Comparison of ENCODE assay signal across 16 mouse cellular contexts in genomic region chr19:3449248-3449647, GRCm38 (mm10). TPM values are rescaled to one million over a fixed set of nuclear protein-coding genes. Genes with fewer than 3 reads are reported as not detected.
DNase-seq lines count a peak whose midpoint lies in the region; ATAC-seq and TF ChIP-seq lines count a peak whose summit lies in the region.
"Had no signal": no experiment of that assay in that cellular context is flagged by ENCODE, and none has a peak within 500 bp of the region (broad histone marks: within the 10 kb centered on the region; RNA-seq: fewer than 3 reads in every experiment).

No protein-coding gene starts in this region.

- no peak overlapping the region for H3K4me3 ChIP-seq in embryonic facial prominence, embryonic 12.5 days
- H3K4me3 ChIP-seq in embryonic facial prominence, embryonic 10.5 days = no peak overlapping the region
- no peak overlapping the region for H3K4me3 ChIP-seq in lung, adult 2 months (replicated peaks; ENCODE audit: extremely low read depth, low read depth, low read length)
- H3K4me3 ChIP-seq in stomach, embryonic 16.5 days (replicated peaks; ENCODE audit: low read length) = no peak overlapping the region
- no peak overlapping the region for H3K4me3 ChIP-seq in forebrain, embryonic 15.5 days
- H3K4me3 ChIP-seq: heart, adult 2 months; midbrain, embryonic 10.5 days had no signal

- no peaks in the 10 kb centered on the region for H3K9me3 ChIP-seq in embryonic facial prominence, embryonic 12.5 days
- H3K9me3 ChIP-seq in embryonic facial prominence, embryonic 10.5 days = peaks cover 5% of the 10 kb centered on the region
- H3K9me3 ChIP-seq in stomach, embryonic 16.5 days (replicated peaks; ENCODE audit: control insufficient read depth, low read length) = no peaks in the 10 kb centered on the region
- H3K9me3 ChIP-seq in forebrain, embryonic 15.5 days = no peaks in the 10 kb centered on the region
- H3K9me3 ChIP-seq: midbrain, embryonic 10.5 days had no signal

- no peak for ATAC-seq in embryonic facial prominence, embryonic 12.5 days (ENCODE audit: insufficient number of reproducible peaks, insufficient read depth, low FRiP score, low TSS enrichment)
- peak; percentile 33; the same call in 1 of the 2 replicates for ATAC-seq in stomach, embryonic 16.5 days (ENCODE audit: insufficient read depth, low FRiP score)
- ATAC-seq in forebrain, embryonic 15.5 days (replicated peaks) = no peak
- no peak for ATAC-seq in monocyte, adult 5-6 weeks (replicated peaks; ENCODE audit: insufficient number of reproducible peaks, low FRiP score, low TSS enrichment, poor library complexity, severe bottlenecking)

- H3K9ac ChIP-seq in embryonic facial prominence, embryonic 12.5 days = 0 out of 2 replicates have a peak overlapping the region, but pooled peaks have one; percentile 2
- no peak overlapping the region for H3K9ac ChIP-seq in stomach, embryonic 16.5 days (ENCODE audit: low read length)
- no peak overlapping the region for H3K9ac ChIP-seq in forebrain, embryonic 15.5 days (replicated peaks)
- H3K9ac ChIP-seq: liver, embryonic 14.5 days had no signal

- TF ChIP-seq POLR2A in lung, adult 2 months (IDR thresholded peaks at IDR 0.05; ENCODE audit: borderline replicate concordance, extremely low read depth, low read depth, low read length) = no peak

- no peak for DNase-seq in embryonic facial prominence, embryonic 10.5 days (ENCODE audit: low spot score)
- DNase-seq in kidney, postnatal 14 days = peak; percentile 26
- DNase-seq in kidney, adult 8-10 months = no peak
- peak; percentile 11 for DNase-seq in lung, adult 2 months
- DNase-seq: adrenal gland, adult 2 months; cerebellum, adult 2 months; heart, adult 2 months; right cerebral cortex, postnatal 25 days; thymus, adult 2 months had no signal

- H3K36me3 ChIP-seq in embryonic facial prominence, embryonic 12.5 days = peaks cover 8% of the 10 kb centered on the region
- peaks cover 15% of the 10 kb centered on the region for H3K36me3 ChIP-seq in embryonic facial prominence, embryonic 10.5 days (replicated peaks)
- H3K36me3 ChIP-seq in stomach, embryonic 16.5 days (ENCODE audit: control insufficient read depth, insufficient read depth, low read length) = no peaks in the 10 kb centered on the region
- H3K36me3 ChIP-seq in forebrain, embryonic 15.5 days = peaks cover 9% of the 10 kb centered on the region; the same call in 1 of the 2 replicates

- H3K27me3 ChIP-seq in embryonic facial prominence, embryonic 12.5 days = no peaks in the 10 kb centered on the region
- no peaks in the 10 kb centered on the region for H3K27me3 ChIP-seq in embryonic facial prominence, embryonic 10.5 days (replicated peaks; ENCODE audit: low read depth, poor library complexity, severe bottlenecking)
- no peaks in the 10 kb centered on the region for H3K27me3 ChIP-seq in stomach, embryonic 16.5 days (ENCODE audit: control insufficient read depth, insufficient read depth, low read length)
- no peaks in the 10 kb centered on the region for H3K27me3 ChIP-seq in forebrain, embryonic 15.5 days

- H3K4me1 ChIP-seq in embryonic facial prominence, embryonic 12.5 days = 0 out of 2 replicates have a peak, but pooled peaks cover 4% of the 10 kb centered on the region
- no peaks in the 10 kb centered on the region for H3K4me1 ChIP-seq in embryonic facial prominence, embryonic 10.5 days
- H3K4me1 ChIP-seq in lung, adult 2 months (ENCODE audit: control insufficient read depth, insufficient read depth, low read length) = no peaks in the 10 kb centered on the region
- no peaks in the 10 kb centered on the region for H3K4me1 ChIP-seq in stomach, embryonic 16.5 days (ENCODE audit: control insufficient read depth, insufficient read depth, low read length)
- H3K4me1 ChIP-seq in forebrain, embryonic 15.5 days = peaks cover 4% of the 10 kb centered on the region; the same call in 1 of the 2 replicates
- H3K4me1 ChIP-seq: midbrain, embryonic 10.5 days had no signal

- no peak overlapping the region for H3K4me2 ChIP-seq in embryonic facial prominence, embryonic 12.5 days (replicated peaks)
- no peak overlapping the region for H3K4me2 ChIP-seq in stomach, embryonic 16.5 days (ENCODE audit: low read depth, low read length)
- H3K4me2 ChIP-seq in forebrain, embryonic 15.5 days (replicated peaks) = no peak overlapping the region

- WGBS in embryonic facial prominence, embryonic 12.5 days = 78% methylated on average over 3 of the region's 3 CpGs
- WGBS in embryonic facial prominence, embryonic 10.5 days = 87% methylated on average over 3 of the region's 3 CpGs
- WGBS in lung, adult 2 months = 33% methylated on average over 3 of the region's 3 CpGs
- WGBS in stomach, embryonic 16.5 days = 55% methylated on average over 3 of the region's 3 CpGs
- WGBS in forebrain, embryonic 15.5 days = 67% methylated on average over 3 of the region's 3 CpGs

- no peak for TF ChIP-seq CTCF in lung, adult 2 months (IDR thresholded peaks at IDR 0.05; ENCODE audit: insufficient read depth, low read length)

- H3K27ac ChIP-seq in embryonic facial prominence, embryonic 12.5 days = no peak overlapping the region
- H3K27ac ChIP-seq in embryonic facial prominence, embryonic 10.5 days (replicated peaks) = no peak overlapping the region
- H3K27ac ChIP-seq in stomach, embryonic 16.5 days (ENCODE audit: low read length) = no peak overlapping the region
- H3K27ac ChIP-seq in forebrain, embryonic 15.5 days (replicated peaks) = no peak overlapping the region
- H3K27ac ChIP-seq: heart, adult 2 months; liver, embryonic 14.5 days; midbrain, embryonic 10.5 days had no signal

RNA-seq across cellular contexts. Expression of gene Gal, which starts 34.9 kb away (rescaled TPM):
- 10.5 and 17.0 TPM in 2 replicates for polyA plus RNA-seq in embryonic facial prominence, embryonic 12.5 days (2016; fragmentation: Nextera tagmentation; extraction: Ambion mirVana)
- polyA plus RNA-seq in embryonic facial prominence, embryonic 10.5 days (2016; fragmentation: Nextera tagmentation; extraction: Ambion mirVana) = 1.1 and 1.2 TPM in 2 replicates
- 4.0 and 4.9 TPM in 2 replicates for polyA plus RNA-seq in lung, adult 2 months (2012; rRNA removed)
- 9.9 and 13.7 TPM in 2 replicates for polyA plus RNA-seq in stomach, embryonic 16.5 days (2015; fragmentation: Nextera tagmentation; extraction: Ambion mirVana)
- polyA plus RNA-seq in forebrain, embryonic 15.5 days (2015; fragmentation: Nextera tagmentation; extraction: Ambion mirVana) = 4.6 and 6.4 TPM in 2 replicates
- not detected in 3 replicates for total RNA-seq in monocyte, adult 5-6 weeks (2017)
- total RNA-seq: heart, adult 2 months; hematopoietic stem cell, adult 5-6 weeks had no signal

Comparison
In these comparisons a context has a peak if more than half of its experiments do, and no peak if none do; other contexts are left out.
1. DNase-seq: peak in kidney, postnatal 14 days (single experiment) and lung, adult 2 months (single experiment); none in embryonic facial prominence, embryonic 10.5 days (single experiment) and kidney, adult 8-10 months (0 of 2).